In genomic region chr1:133134881-133135280, GRCm38 (mm10) we compare ENCODE assay signal across 8 mouse cellular contexts. TPM values are rescaled to one million over a fixed set of nuclear protein-coding genes. Genes with fewer than 3 reads are reported as not detected.
A peak's percentile ranks its signal among the peaks of the same experiment; 100 is the strongest.
DNase-seq lines count a peak whose midpoint lies in the region; ATAC-seq and TF ChIP-seq lines count a peak whose summit lies in the region.

No protein-coding gene starts in this region.

- 0% methylated on average over 4 of the region's 4 CpGs for WGBS in bone marrow, adult 2 months
- 54% methylated on average over 4 of the region's 4 CpGs for WGBS in hindbrain, embryonic 12.5 days
- WGBS in liver, embryonic 12.5 days (ENCODE audit: insufficient replicate concordance), result 14% methylated on average over 4 of the region's 4 CpGs

- H3K4me1 ChIP-seq in bone marrow, adult 2 months (ENCODE audit: control insufficient read depth, insufficient read depth, low read length), result no peaks in the 10 kb centered on the region
- peaks cover 47% of the 10 kb centered on the region for H3K4me1 ChIP-seq in hindbrain, embryonic 12.5 days
- H3K4me1 ChIP-seq in liver, embryonic 12.5 days, result peaks cover 42% of the 10 kb centered on the region

- peak; percentile 28 for DNase-seq in kidney, adult 18-20 months
- DNase-seq in kidney, adult 11 months, result no peak
- DNase-seq in testis, postnatal 14 days (ENCODE audit: low spot score), result peak; percentile 42
- DNase-seq in left cerebral cortex, postnatal 14 days (ENCODE audit: low spot score in 2 of 2), result no peak
- no peak for DNase-seq in right cerebral cortex, adult 2 months (ENCODE audit: low spot score in 2 of 2)

- no peak for ATAC-seq in hindbrain, embryonic 12.5 days (ENCODE audit: low FRiP score)
- ATAC-seq in liver, embryonic 12.5 days, result no peak

- H3K9ac ChIP-seq in hindbrain, embryonic 12.5 days, result peak overlapping the region; percentile 59
- peak overlapping the region; percentile 99 for H3K9ac ChIP-seq in liver, embryonic 12.5 days

- no peak for TF ChIP-seq POLR2A in bone marrow, adult 2 months (IDR thresholded peaks at IDR 0.05; ENCODE audit: borderline replicate concordance, control insufficient read depth, low read depth, low read length)

- peak overlapping the region; percentile 76 for H3K4me3 ChIP-seq in bone marrow, adult 2 months (replicated peaks; ENCODE audit: control insufficient read depth, low read depth, low read length)
- peak overlapping the region; percentile 97 for H3K4me3 ChIP-seq in hindbrain, embryonic 12.5 days
- H3K4me3 ChIP-seq in liver, embryonic 12.5 days, result peak overlapping the region; percentile 100

- peaks cover 29% of the 10 kb centered on the region for H3K36me3 ChIP-seq in hindbrain, embryonic 12.5 days
- H3K36me3 ChIP-seq in liver, embryonic 12.5 days, result peaks cover 80% of the 10 kb centered on the region

- H3K4me2 ChIP-seq in hindbrain, embryonic 12.5 days (replicated peaks), result peak overlapping the region; percentile 99
- peak overlapping the region; percentile 81 for H3K4me2 ChIP-seq in liver, embryonic 12.5 days

- intact Hi-C loops in left cerebral cortex, postnatal 14 days (cut with DNase I), result loop anchor here (5.0 to 10.0 kb wide), 2 partner anchors 88 to 480 kb away; partner anchors contain the start of genes Pik3c2b and Snrpe

- H3K27me3 ChIP-seq in hindbrain, embryonic 12.5 days, result no peaks in the 10 kb centered on the region
- H3K27me3 ChIP-seq in liver, embryonic 12.5 days (replicated peaks), result no peaks in the 10 kb centered on the region

- H3K9me3 ChIP-seq in hindbrain, embryonic 12.5 days (replicated peaks), result no peaks in the 10 kb centered on the region
- no peaks in the 10 kb centered on the region for H3K9me3 ChIP-seq in liver, embryonic 12.5 days (replicated peaks)

- no peak overlapping the region for H3K27ac ChIP-seq in bone marrow, adult 2 months (ENCODE audit: control insufficient read depth, insufficient read depth, low read depth, low read length, poor library complexity)
- no peak overlapping the region for H3K27ac ChIP-seq in hindbrain, embryonic 12.5 days
- no peak overlapping the region; the same call in 1 of the 2 replicates for H3K27ac ChIP-seq in liver, embryonic 12.5 days

- no peak for TF ChIP-seq CTCF in bone marrow, adult 2 months (IDR thresholded peaks at IDR 0.05; ENCODE audit: control insufficient read depth, insufficient read depth, low read length)

RNA-seq across cellular contexts. Expression of gene Ppp1r15b, which starts 3.9 kb away (rescaled TPM):
- 51.2 and 59.4 TPM in 2 replicates for polyA plus RNA-seq in bone marrow, adult 2 months (2011; ENCODE audit: insufficient read depth, insufficient read length, low replicate concordance, missing spikeins)
- polyA plus RNA-seq in hindbrain, embryonic 12.5 days (2016; fragmentation: Nextera tagmentation; extraction: Ambion mirVana), result 49.1 and 53.4 TPM in 2 replicates
- polyA plus RNA-seq in liver, embryonic 12.5 days (2016; fragmentation: Nextera tagmentation; extraction: Ambion mirVana), result 60.8 and 63.8 TPM in 2 replicates
- 10 to 100 TPM; 45.5 to 46.8 TPM for total RNA-seq in left cerebral cortex, postnatal 14 days (2021)

RNA-seq across cellular contexts. Expression of gene Plekha6, which starts 29.1 kb away (rescaled TPM):
- polyA plus RNA-seq in bone marrow, adult 2 months (2011; ENCODE audit: insufficient read depth, insufficient read length, low replicate concordance, missing spikeins), result 0.84 and 2.1 TPM in 2 replicates
- polyA plus RNA-seq in hindbrain, embryonic 12.5 days (2016; fragmentation: Nextera tagmentation; extraction: Ambion mirVana), result 25.8 and 29.1 TPM in 2 replicates
- polyA plus RNA-seq in liver, embryonic 12.5 days (2016; fragmentation: Nextera tagmentation; extraction: Ambion mirVana), result 2.1 and 2.2 TPM in 2 replicates
- 10 to 100 TPM; 60.7 to 70.5 TPM for total RNA-seq in left cerebral cortex, postnatal 14 days (2021)

Comparison
In these comparisons a context has a peak if more than half of its experiments do, and no peak if none do; other contexts are left out.
1. DNase-seq: peak in kidney, adult 18-20 months (single experiment) and testis, postnatal 14 days (single experiment); none in kidney, adult 11 months (single experiment), left cerebral cortex, postnatal 14 days (0 of 2) and right cerebral cortex, adult 2 months (0 of 2).
2. Peak in every context shown above with its lines, with median percentiles within 50 percentile points of each other: H3K4me3 ChIP-seq.